Mouse (Mus musculus): ENCODE results near the gene Rab17. TPM values are rescaled to one million over a fixed set of nuclear protein-coding genes. Genes with fewer than 3 reads are reported as not detected.

Rab17 gene
- polyA plus RNA-seq, 1 experiment from 2014 or later: 1.0 TPM

DNA sequence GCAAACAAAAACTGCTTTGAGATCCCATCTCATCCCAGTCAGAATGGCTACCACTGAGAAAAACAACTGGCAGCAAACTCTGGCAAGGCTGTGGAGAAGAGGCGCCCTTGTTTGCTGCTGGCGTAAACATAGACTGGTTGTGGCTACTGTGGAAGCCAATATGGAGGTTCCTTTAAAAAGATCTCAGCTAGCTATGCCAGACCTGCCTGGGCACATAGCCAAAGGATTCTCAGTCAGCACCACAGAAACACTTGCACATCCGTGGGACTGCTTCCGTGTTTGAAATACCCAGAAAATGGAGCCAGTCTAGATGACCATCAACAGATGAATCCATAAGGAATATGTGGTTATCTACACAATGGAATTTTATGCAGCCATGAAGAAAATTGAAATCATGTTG lies 43.4 kb downstream of the Rab17 start:
- Histone ChIP-seq H3K4me3 (no peak overlapping the region), H3K36me3 (no peaks in the 10 kb centered on the region), H3K27me3 (peaks cover 15% of the 10 kb centered on the region; the same call in 1 of the 2 replicates), H3K4me1 (peaks cover 19% of the 10 kb centered on the region), H3K9ac (no peak overlapping the region), H3K27ac (no peak overlapping the region), H3K9me3 (no peaks in the 10 kb centered on the region), H3K4me2 (replicated peaks) (no peak overlapping the region)
- WGBS: 91% methylated on average over 4 of the region's 4 CpGs
- ATAC-seq (ENCODE audit: low FRiP score, low read depth): no peak

- WGBS: 84% methylated on average over 9 of the region's 9 CpGs
- Histone ChIP-seq H3K9ac (no peak overlapping the region), H3K27ac (no peak overlapping the region), H3K9me3 (peaks cover 21% of the 10 kb centered on the region), H3K36me3 (no peaks in the 10 kb centered on the region), H3K4me3 (no peak overlapping the region), H3K4me1 (no peaks in the 10 kb centered on the region), H3K27me3 (no peaks in the 10 kb centered on the region; the same call in 1 of the 2 replicates), H3K4me2 (replicated peaks) (no peak overlapping the region)
- ATAC-seq (ENCODE audit: low FRiP score, low read depth): no peak
These were observed 47.8 kb downstream of the Rab17 start for GRCm38 (mm10) chr1:90921687-90922086.

GRCm38 (mm10) chr1:90917509-90917908 lies 52.0 kb downstream of the Rab17 start:
- Histone ChIP-seq H3K27ac (no peak overlapping the region), H3K9me3 (peaks cover 21% of the 10 kb centered on the region), H3K27me3 (peaks cover 4% of the 10 kb centered on the region; the same call in 1 of the 2 replicates), H3K4me2 (replicated peaks) (no peak overlapping the region), H3K4me3 (no peak overlapping the region), H3K4me1 (peaks cover 14% of the 10 kb centered on the region), H3K9ac (no peak overlapping the region), H3K36me3 (no peaks in the 10 kb centered on the region)
- 63% methylated on average over 6 of the region's 6 CpGs for WGBS
- ATAC-seq (ENCODE audit: low FRiP score, low read depth): no peak

GRCm38 (mm10) chr1:90914948-90915569 lies 54.4 kb downstream of the Rab17 start, which contains the start of gene Mlph:
Gene Mlph, plus strand, starts transcription at chr1:90915085.
- Histone ChIP-seq H3K27me3 (peaks cover 9% of the 10 kb centered on the region; the same call in 1 of the 2 replicates), H3K4me1 (peaks cover 19% of the 10 kb centered on the region), H3K4me2 (replicated peaks) (peak within 1 kb of the TSS; percentile 60), H3K4me3 (peak within 1 kb of the TSS; percentile 22), H3K27ac (no peak within 1 kb of the TSS), H3K36me3 (no peaks in the 10 kb centered on the region), H3K9me3 (peaks cover 12% of the 10 kb centered on the region), H3K9ac (peak within 1 kb of the TSS; percentile 39; the same call in 1 of the 2 replicates)
- peak; percentile 28; the same call in 1 of the 2 replicates for ATAC-seq (ENCODE audit: low FRiP score, low read depth)
- 5% methylated on average over 18 of the region's 18 CpGs for WGBS

DNA sequence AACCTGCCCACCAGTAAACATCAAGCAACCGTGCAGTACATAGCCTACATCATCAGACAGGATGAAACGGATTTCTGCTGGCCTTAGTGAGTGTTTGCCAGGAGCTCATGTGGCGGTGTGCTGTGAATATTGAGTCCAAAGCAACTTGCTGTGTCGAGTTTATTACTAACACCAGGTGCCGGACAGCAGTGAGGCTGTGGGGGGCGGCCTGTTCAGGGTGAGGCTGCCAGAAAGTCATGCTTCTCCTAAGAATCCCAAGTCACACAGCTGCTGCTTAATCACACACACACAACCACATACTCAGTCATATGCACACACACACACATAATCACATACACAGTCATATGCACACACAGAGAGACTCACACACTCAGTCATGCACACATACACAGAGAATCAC lies 56.2 kb downstream of the Rab17 start:
- 40% methylated on average over 6 of the region's 6 CpGs for WGBS
- no peak overlapping the region for H3K4me3 ChIP-seq
- H3K27me3 ChIP-seq: peaks cover 9% of the 10 kb centered on the region; the same call in 1 of the 2 replicates
- H3K4me1 ChIP-seq: peaks cover 38% of the 10 kb centered on the region
- ATAC-seq (ENCODE audit: low FRiP score, low read depth): no peak
- H3K9me3 ChIP-seq: no peaks in the 10 kb centered on the region
- H3K4me2 ChIP-seq (replicated peaks): no peak overlapping the region
- H3K27ac ChIP-seq: no peak overlapping the region
- H3K9ac ChIP-seq: no peak overlapping the region
- H3K36me3 ChIP-seq: no peaks in the 10 kb centered on the region

- 47% methylated on average over 17 of the region's 17 CpGs for WGBS
These were observed 59.8 kb downstream of the Rab17 start for GRCm38 (mm10) chr1:90909631-90910152.

GRCm38 (mm10) chr1:90909161-90909560 lies 60.3 kb downstream of the Rab17 start:
- Histone ChIP-seq H3K4me2 (replicated peaks) (no peak overlapping the region), H3K27ac (no peak overlapping the region), H3K4me3 (no peak overlapping the region), H3K36me3 (no peaks in the 10 kb centered on the region), H3K27me3 (peaks cover 5% of the 10 kb centered on the region; the same call in 1 of the 2 replicates), H3K9me3 (no peaks in the 10 kb centered on the region), H3K9ac (no peak overlapping the region), H3K4me1 (peaks cover 38% of the 10 kb centered on the region)
- no peak for ATAC-seq (ENCODE audit: low FRiP score, low read depth)

More at GRCm38 (mm10) chr1:90909631-90910152, 59.8 kb downstream of the Rab17 start:
- H3K27me3 ChIP-seq: peaks cover 6% of the 10 kb centered on the region; the same call in 1 of the 2 replicates
- H3K9me3 ChIP-seq: no peaks in the 10 kb centered on the region
- peak overlapping the region; percentile 21 for H3K4me2 ChIP-seq (replicated peaks)
- H3K36me3 ChIP-seq: no peaks in the 10 kb centered on the region
- H3K4me3 ChIP-seq: no peak overlapping the region
- no peak overlapping the region for H3K27ac ChIP-seq
- no peak overlapping the region for H3K9ac ChIP-seq
- H3K4me1 ChIP-seq: peaks cover 42% of the 10 kb centered on the region
- no peak for ATAC-seq (ENCODE audit: low FRiP score, low read depth)

Other genes with a start within 250 kb of the Rab17 start
- 78.1 and 86.3 TPM in 2 replicates for gene Col6a3, start 125.7 kb downstream of the Rab17 start, polyA plus RNA-seq (2015; fragmentation: Nextera tagmentation; extraction: Ambion mirVana)
- gene Mlph, start 54.6 kb downstream of the Rab17 start, polyA plus RNA-seq (2015; fragmentation: Nextera tagmentation; extraction: Ambion mirVana): 0.37 and 0.87 TPM in 2 replicates
- not detected in 2 replicates for gene Prlh, start 16.6 kb downstream of the Rab17 start, polyA plus RNA-seq (2015; fragmentation: Nextera tagmentation; extraction: Ambion mirVana)
- 35.7 and 37.1 TPM in 2 replicates for gene Lrrfip1, start 29.1 kb upstream of the Rab17 start, polyA plus RNA-seq (2015; fragmentation: Nextera tagmentation; extraction: Ambion mirVana)
- 0.88 and 1.3 TPM in 2 replicates for gene Rbm44, start 175.4 kb upstream of the Rab17 start, polyA plus RNA-seq (2015; fragmentation: Nextera tagmentation; extraction: Ambion mirVana)
- gene Ramp1, start 210.2 kb upstream of the Rab17 start, polyA plus RNA-seq (2015; fragmentation: Nextera tagmentation; extraction: Ambion mirVana): 2.7 and 3.1 TPM in 2 replicates